Mouse (Mus musculus) MEL (cell line): ENCODE measurements around the gene Akr1b8. TPM values are rescaled to one million over a fixed set of nuclear protein-coding genes. Genes with fewer than 3 reads are reported as not detected.

Experiments
- DNase-seq: peaks from one replicate; pipeline ENCODE4 v3.0.0; 2011; ENCODE audit warnings: low read depth, low spot score
- H3K27ac ChIP-seq: 2 replicates; pipeline ENCODE4 v1.5.1; 2012; ENCODE audit warnings: low read depth, mild to moderate bottlenecking, control low read depth, low read length, moderate library complexity; ENCODE audit not compliant: control insufficient read depth
- H3K27me3 ChIP-seq, 2 experiments: fragments of 150-350 bp in 1 of 2; sonication (generic) in 1 of 2; 2 replicates each; pipeline ENCODE4 v1.6.1; 2012; ENCODE audit warnings: low read length in 2 of 2, mild to moderate bottlenecking in 2 of 2, improper control_type of control experiment in 1 of 2, moderate library complexity in 1 of 2; ENCODE audit not compliant: insufficient read depth in 2 of 2, control insufficient read depth in 1 of 2
- H3K36me3 ChIP-seq, 2 experiments: 2 replicates each; pipeline ENCODE4 v1.6.1; 2012 to 2014; ENCODE audit warnings: low read length in 2 of 2, improper control_type of control experiment in 1 of 2, inconsistent platforms in 1 of 2, mild to moderate bottlenecking in 1 of 2; ENCODE audit not compliant: insufficient read depth in 2 of 2, control insufficient read depth in 1 of 2
- H3K4me1 ChIP-seq, 2 experiments: fragments of 150-350 bp in 1 of 2; sonication (generic) in 1 of 2; 2 replicates each; pipeline ENCODE4 v1.6.1; 2012; ENCODE audit warnings: low read length in 2 of 2, improper control_type of control experiment in 1 of 2, mild to moderate bottlenecking in 1 of 2; ENCODE audit not compliant: insufficient read depth in 2 of 2, control insufficient read depth in 1 of 2
- H3K4me3 ChIP-seq, 2 experiments: fragments of 150-350 bp in 1 of 2; sonication (generic) in 1 of 2; 2 replicates each; pipeline ENCODE4 v1.5.1; 2012; ENCODE audit warnings: low read depth in 2 of 2, low read length in 2 of 2, mild to moderate bottlenecking in 2 of 2, moderate library complexity in 2 of 2, control low read depth in 1 of 2, improper control_type of control experiment in 1 of 2; ENCODE audit not compliant: control insufficient read depth in 1 of 2, insufficient read depth in 1 of 2
- H3K79me2 ChIP-seq: 2 replicates; pipeline ENCODE4 v1.6.1; 2012; ENCODE audit warnings: mild to moderate bottlenecking, low read length, moderate library complexity; ENCODE audit not compliant: control insufficient read depth, poor library complexity, insufficient read depth
- H3K9ac ChIP-seq: 2 replicates; pipeline ENCODE4 v1.6.1; 2012; ENCODE audit warnings: low read depth, mild to moderate bottlenecking, control low read depth, low read length, moderate library complexity; ENCODE audit not compliant: control insufficient read depth, poor library complexity, severe bottlenecking
- H3K9me3 ChIP-seq: fragments of 150-350 bp; sonication (generic); replicated peaks from 2 replicates; pipeline ENCODE4 v1.6.1; 2012; ENCODE audit warnings: mild to moderate bottlenecking, low read length, improper control_type of control experiment, moderate library complexity; ENCODE audit not compliant: insufficient read depth
- BHLHE40 ChIP-seq: IDR thresholded peaks from 2 replicates; pipeline ENCODE4 v1.6.1; 2012; ENCODE audit warnings: low read depth, mild to moderate bottlenecking, inconsistent platforms, low read length, improper control_type of control experiment, borderline replicate concordance
- CHD1 ChIP-seq: IDR thresholded peaks from 2 replicates; pipeline ENCODE4 v1.6.1; 2012; ENCODE audit warnings: low read depth, mild to moderate bottlenecking, inconsistent platforms, low read length, improper control_type of control experiment
- CHD2 ChIP-seq: IDR thresholded peaks from 2 replicates; pipeline ENCODE4 v1.6.1; 2011; ENCODE audit warnings: low read length, improper control_type of control experiment
- CTCF ChIP-seq, 3 experiments: IDR thresholded peaks in 2 of 3; conservative IDR thresholded peaks in 1 of 3; 2 replicates each; pipeline ENCODE4 v1.5.1; 2011 to 2012; ENCODE audit warnings: low read length in 3 of 3, low read depth in 2 of 3, mild to moderate bottlenecking in 2 of 3, improper control_type of control experiment in 1 of 3, inconsistent platforms in 1 of 3, mixed read lengths in 1 of 3, moderate library complexity in 1 of 3; ENCODE audit not compliant: control insufficient read depth in 1 of 3, insufficient read depth in 1 of 3, poor library complexity in 1 of 3, severe bottlenecking in 1 of 3
- E2F4 ChIP-seq: IDR thresholded peaks from 2 replicates; pipeline ENCODE4 v1.6.1; 2011; ENCODE audit warnings: low read depth, low read length, improper control_type of control experiment, borderline replicate concordance
- EP300 ChIP-seq, 2 experiments: IDR thresholded peaks; 2 replicates each; pipeline ENCODE4 v1.6.1; 2011; ENCODE audit warnings: improper control_type of control experiment in 2 of 2, low read length in 2 of 2, low read depth in 1 of 2, mild to moderate bottlenecking in 1 of 2
- ETS1 ChIP-seq: IDR thresholded peaks from 2 replicates; pipeline ENCODE4 v1.6.1; 2012; ENCODE audit warnings: low read depth, mild to moderate bottlenecking, inconsistent platforms, low read length, improper control_type of control experiment, moderate library complexity
- GABPA ChIP-seq: IDR thresholded peaks from 2 replicates; pipeline ENCODE4 v1.6.1; 2012; ENCODE audit warnings: low read depth, mild to moderate bottlenecking, inconsistent platforms, low read length, improper control_type of control experiment, moderate library complexity
- GATA1 ChIP-seq: IDR thresholded peaks from 2 replicates; pipeline ENCODE4 v1.6.1; 2011; ENCODE audit warnings: low read depth, low read length, improper control_type of control experiment
- HCFC1 ChIP-seq: IDR thresholded peaks from 2 replicates; pipeline ENCODE4 v1.6.1; 2012; ENCODE audit warnings: low read depth, mild to moderate bottlenecking, inconsistent platforms, low read length, improper control_type of control experiment, moderate library complexity
- KAT2A ChIP-seq: conservative IDR thresholded peaks from 2 replicates; pipeline ENCODE4 v1.6.1; 2012; ENCODE audit warnings: low read depth, low read length, improper control_type of control experiment, inconsistent platforms
- MAFK ChIP-seq: IDR thresholded peaks from 2 replicates; pipeline ENCODE4 v1.6.1; 2011; ENCODE audit warnings: low read depth, mild to moderate bottlenecking, low read length, improper control_type of control experiment, borderline replicate concordance
- MAX ChIP-seq: IDR thresholded peaks from 2 replicates; pipeline ENCODE4 v1.6.1; 2011; ENCODE audit warnings: low read length, improper control_type of control experiment
- MAZ ChIP-seq: IDR thresholded peaks from 2 replicates; pipeline ENCODE4 v1.6.1; 2012; ENCODE audit warnings: low read depth, mild to moderate bottlenecking, inconsistent platforms, low read length, improper control_type of control experiment
- MEF2A ChIP-seq: IDR thresholded peaks from 2 replicates; pipeline ENCODE4 v1.6.1; 2014; ENCODE audit warnings: low read depth, mild to moderate bottlenecking, inconsistent platforms, low read length, improper control_type of control experiment; ENCODE audit not compliant: poor library complexity, insufficient replicate concordance, severe bottlenecking; ENCODE audit errors: extremely low read depth
- MXI1 ChIP-seq: IDR thresholded peaks from 2 replicates; pipeline ENCODE4 v1.6.1; 2011; ENCODE audit warnings: mild to moderate bottlenecking, low read depth, low read length, improper control_type of control experiment
- MYB ChIP-seq: IDR thresholded peaks from 2 replicates; pipeline ENCODE4 v1.6.1; 2011; ENCODE audit warnings: mild to moderate bottlenecking, low read depth, low read length, improper control_type of control experiment
- MYC ChIP-seq: IDR thresholded peaks from 2 replicates; pipeline ENCODE4 v1.6.1; 2011; ENCODE audit warnings: low read depth, mild to moderate bottlenecking, low read length, improper control_type of control experiment, moderate library complexity
- NRF1 ChIP-seq: IDR thresholded peaks from 2 replicates; pipeline ENCODE4 v1.6.1; 2014; ENCODE audit warnings: low read depth, mild to moderate bottlenecking, inconsistent platforms, low read length, improper control_type of control experiment, moderate library complexity; ENCODE audit not compliant: poor library complexity, insufficient read depth, severe bottlenecking
- POLR2A ChIP-seq, 2 experiments: IDR thresholded peaks; 2 replicates each; pipeline ENCODE4 v1.6.1; 2011 to 2012; ENCODE audit warnings: low read length in 2 of 2, mild to moderate bottlenecking in 2 of 2, control low read depth in 1 of 2, improper control_type of control experiment in 1 of 2, low read depth in 1 of 2, moderate library complexity in 1 of 2; ENCODE audit not compliant: control insufficient read depth in 1 of 2, insufficient read depth in 1 of 2, poor library complexity in 1 of 2
- RAD21 ChIP-seq: IDR thresholded peaks from 2 replicates; pipeline ENCODE4 v1.6.1; 2011; ENCODE audit warnings: mild to moderate bottlenecking, low read depth, low read length, improper control_type of control experiment
- RCOR1 ChIP-seq: IDR thresholded peaks from 2 replicates; pipeline ENCODE4 v1.6.1; 2012; ENCODE audit warnings: low read depth, mild to moderate bottlenecking, inconsistent platforms, low read length, improper control_type of control experiment
- TBP ChIP-seq: IDR thresholded peaks from 2 replicates; pipeline ENCODE4 v1.8.0; 2011; ENCODE audit warnings: low read depth, low read length, improper control_type of control experiment
- TCF12 ChIP-seq: IDR thresholded peaks from 2 replicates; pipeline ENCODE4 v1.6.1; 2014; ENCODE audit warnings: low read depth, mild to moderate bottlenecking, inconsistent platforms, low read length, improper control_type of control experiment, moderate library complexity
- UBTF ChIP-seq: IDR thresholded peaks from 2 replicates; pipeline ENCODE4 v1.6.1; 2012; ENCODE audit warnings: low read depth, mild to moderate bottlenecking, inconsistent platforms, low read length, improper control_type of control experiment, moderate library complexity, borderline replicate concordance; ENCODE audit not compliant: insufficient read depth
- USF2 ChIP-seq, 2 experiments: IDR thresholded peaks; 2 replicates each; pipeline ENCODE4 v1.6.1; 2011 to 2012; ENCODE audit warnings: improper control_type of control experiment in 2 of 2, low read length in 2 of 2, borderline replicate concordance in 1 of 2, inconsistent platforms in 1 of 2, low read depth in 1 of 2, mild to moderate bottlenecking in 1 of 2; ENCODE audit not compliant: insufficient read depth in 1 of 2
- ZC3H11A ChIP-seq: IDR thresholded peaks from 2 replicates; pipeline ENCODE4 v1.6.1; 2012; ENCODE audit warnings: low read depth, mild to moderate bottlenecking, inconsistent platforms, low read length, improper control_type of control experiment
- ZKSCAN1 ChIP-seq: IDR thresholded peaks from 2 replicates; pipeline ENCODE4 v1.6.1; 2012; ENCODE audit warnings: low read depth, mild to moderate bottlenecking, inconsistent platforms, low read length, improper control_type of control experiment, moderate library complexity
- ZMIZ1 ChIP-seq: IDR thresholded peaks from 2 replicates; pipeline ENCODE4 v1.6.1; 2012; ENCODE audit warnings: low read depth, mild to moderate bottlenecking, inconsistent platforms, low read length, improper control_type of control experiment, moderate library complexity
- polyA plus RNA-seq, 2 experiments: library from polyadenylated mRNA; stranded (reverse) in 1 of 2; unstranded in 1 of 2; fragments of >175 nt in 1 of 2; fragments of >200 nt in 1 of 2; gene quantifications; 2 replicates each; pipeline versions ENCODE4 v1.2.1 to v1.2.4; 2012; ENCODE audit warnings: low replicate concordance in 2 of 2, low read depth in 1 of 2; ENCODE audit not compliant: insufficient read length in 2 of 2, insufficient read depth in 1 of 2, missing spikeins in 1 of 2
- total RNA-seq: library from RNA; depleted of rRNA; stranded (reverse); fragments of 300-350 nt; gene quantifications from 2 replicates; pipeline ENCODE4 v1.2.3, GENCODE M21; 2012

The Akr1b8 gene
- total and polyA plus RNA-seq, 3 experiments: not detected

- no peak for DNase-seq
- no peak for TF ChIP-seq RCOR1
- no peak for TF ChIP-seq CTCF (IDR thresholded peaks at IDR 0.05 in 2 of 3, conservative IDR thresholded peaks at IDR 0.05 in 1 of 3; ENCODE audit: control insufficient read depth in 1 of 3, insufficient read depth in 1 of 3, low read depth in 2 of 3, low read length in 3 of 3, poor library complexity in 1 of 3, severe bottlenecking in 1 of 3)
- no peak for TF ChIP-seq CHD2
- TF ChIP-seq GABPA: no peak
- TF ChIP-seq MYC: no peak
- no peak for TF ChIP-seq HCFC1
- TF ChIP-seq ZKSCAN1: no peak
- TF ChIP-seq ETS1: no peak
- TF ChIP-seq MAFK: no peak
- TF ChIP-seq TBP: no peak
- TF ChIP-seq NRF1: no peak
- no peak for TF ChIP-seq E2F4
- TF ChIP-seq MYB: no peak
- TF ChIP-seq ZC3H11A: no peak
- no peak for TF ChIP-seq EP300 (IDR thresholded peaks at IDR 0.05; ENCODE audit: low read depth in 1 of 2, low read length in 2 of 2)
- no peak for TF ChIP-seq GATA1
- no peak for TF ChIP-seq UBTF
- TF ChIP-seq MXI1: no peak
- no peak overlapping the region for H3K27ac ChIP-seq
- peaks cover 0 to 1% of the 10 kb centered on the region in 2 experiments; a peak in 1 of 4 replicates for H3K27me3 ChIP-seq
- H3K4me3 ChIP-seq: peak overlapping the region in 1 of 2 experiments; percentile 69; a peak in 2 of 4 replicates
- no peaks in the 10 kb centered on the region for H3K79me2 ChIP-seq
- H3K36me3 ChIP-seq: no peaks in the 10 kb centered on the region
- no peaks in the 10 kb centered on the region for H3K4me1 ChIP-seq
- H3K9ac ChIP-seq: no peak overlapping the region
- H3K9me3 ChIP-seq: no peaks in the 10 kb centered on the region
These were observed 29.5 kb downstream of the Akr1b8 start for GRCm38 (mm10) chr6:34383401-34383800.

DNA sequence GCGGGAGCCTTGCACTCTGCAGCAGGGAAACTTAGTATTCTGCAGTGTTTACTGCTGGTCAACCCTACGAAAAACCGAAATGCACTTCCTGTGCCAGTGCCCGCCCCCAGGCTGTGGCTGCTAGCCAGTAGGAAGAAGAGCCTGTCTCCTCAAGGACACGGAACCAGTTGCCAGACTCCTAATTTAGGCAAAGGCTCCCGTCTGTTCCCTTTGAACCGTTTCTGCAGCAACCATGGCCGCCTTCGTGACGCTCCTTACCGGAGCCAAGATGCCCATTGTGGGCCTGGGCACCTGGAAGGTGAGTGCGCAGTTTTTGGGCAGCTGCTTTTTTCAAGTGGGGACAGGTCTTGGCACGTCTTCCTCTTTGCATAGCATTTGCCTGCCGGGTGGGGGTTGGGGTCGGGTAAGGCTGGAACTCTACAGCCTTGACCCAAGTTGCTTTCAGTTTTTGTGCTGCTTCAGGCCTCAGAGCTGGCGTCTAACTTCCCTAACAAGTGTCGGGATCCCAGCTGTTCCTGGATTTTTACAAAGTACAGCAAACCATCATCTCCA lies 30.3 kb downstream of the Akr1b8 start, which contains the start of gene Akr1b10:
Gene Akr1b10 (plus strand): TSS at position 109 of the 552 bp plus-strand sequence.
- H3K36me3 ChIP-seq: no peaks in the 10 kb centered on the region
- H3K27me3 ChIP-seq: peaks cover 0 to 1% of the 10 kb centered on the region in 2 experiments; a peak in 1 of 4 replicates
- peak within 1 kb of the TSS; percentile 51 for H3K9ac ChIP-seq
- peak; percentile 86 for DNase-seq
- peak within 1 kb of the TSS; percentile 66 to 69 for H3K4me3 ChIP-seq
- no peaks in the 10 kb centered on the region for H3K9me3 ChIP-seq
- no peaks in the 10 kb centered on the region for H3K79me2 ChIP-seq
- no peaks in the 10 kb centered on the region for H3K4me1 ChIP-seq
- H3K27ac ChIP-seq: no peak within 1 kb of the TSS; the same call in 1 of the 2 replicates
- TF ChIP-seq GABPA: no peak
- TF ChIP-seq MEF2A: no peak
- no peak for TF ChIP-seq MAZ
- TF ChIP-seq TCF12: no peak
- TF ChIP-seq USF2 (IDR thresholded peaks at IDR 0.05; ENCODE audit: borderline replicate concordance in 1 of 2, insufficient read depth in 1 of 2, low read depth in 1 of 2, low read length in 2 of 2): no peak
- no peak for TF ChIP-seq BHLHE40
- no peak for TF ChIP-seq ZC3H11A
- TF ChIP-seq ZMIZ1: no peak
- no peak for TF ChIP-seq MAX
- no peak for TF ChIP-seq RAD21
- peak; percentile 57; the same call in 1 of the 2 replicates for TF ChIP-seq HCFC1
- TF ChIP-seq MAFK: no peak
- TF ChIP-seq MXI1: peak; percentile 66
- peak in 1 of 2 experiments; percentile 47; a peak in 2 of 4 replicates for TF ChIP-seq POLR2A (IDR thresholded peaks at IDR 0.05; ENCODE audit: control insufficient read depth in 1 of 2, insufficient read depth in 1 of 2, low read depth in 1 of 2, low read length in 2 of 2, poor library complexity in 1 of 2)
- TF ChIP-seq CHD2: no peak
- no peak for TF ChIP-seq KAT2A
- TF ChIP-seq RCOR1: no peak
- no peak for TF ChIP-seq MYB
- no peak for TF ChIP-seq MYC
- TF ChIP-seq NRF1: no peak
- TF ChIP-seq CHD1: no peak
- TF ChIP-seq GATA1: no peak
